Mouse (Mus musculus): Measurements from ENCODE around the gene Hoxb1. TPM values are rescaled to one million over a fixed set of nuclear protein-coding genes. Genes with fewer than 3 reads are reported as not detected.

Hoxb1 gene
- total RNA-seq, 2 experiments from 2014 or later = not detected

DNA sequence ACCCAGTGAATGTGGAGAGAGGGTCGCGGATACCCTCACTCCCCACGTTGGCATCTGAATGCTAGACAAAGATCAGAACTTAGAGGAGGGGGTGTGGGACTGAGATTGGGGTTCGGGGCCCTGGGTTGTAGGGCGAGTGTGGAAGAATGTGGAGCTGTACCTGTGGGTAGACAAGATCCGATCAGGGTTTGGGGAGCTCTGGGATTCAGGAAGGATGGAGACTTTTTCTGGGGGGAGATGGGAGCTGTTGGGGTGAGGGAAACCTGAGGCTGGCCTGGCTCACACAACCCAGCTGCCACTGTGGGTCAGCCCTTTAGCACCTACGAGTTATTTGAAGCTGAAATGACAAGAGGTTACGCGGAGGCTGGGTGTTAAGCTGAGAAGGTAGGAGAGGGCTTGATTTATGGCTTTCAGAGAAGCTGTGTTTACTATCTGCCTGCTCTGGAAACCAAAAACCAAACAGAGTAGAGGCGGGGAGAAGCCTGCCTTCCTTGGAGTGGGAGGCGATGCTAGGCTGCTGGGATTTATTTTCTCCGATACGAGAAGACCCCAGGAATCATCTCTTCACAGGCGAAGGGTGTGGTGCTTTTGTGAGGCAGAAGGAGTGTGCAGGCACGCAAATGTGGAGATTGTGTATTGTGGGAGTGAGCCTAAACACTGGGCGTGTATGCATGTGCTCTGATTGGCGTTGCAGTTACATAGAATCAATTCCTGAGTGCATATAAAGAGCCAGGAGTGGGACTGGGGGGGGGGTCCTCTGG, 32.1 kb upstream of the Hoxb1 start:
- ATAC-seq (replicated peaks; ENCODE audit: poor library complexity) = no peak

DNA sequence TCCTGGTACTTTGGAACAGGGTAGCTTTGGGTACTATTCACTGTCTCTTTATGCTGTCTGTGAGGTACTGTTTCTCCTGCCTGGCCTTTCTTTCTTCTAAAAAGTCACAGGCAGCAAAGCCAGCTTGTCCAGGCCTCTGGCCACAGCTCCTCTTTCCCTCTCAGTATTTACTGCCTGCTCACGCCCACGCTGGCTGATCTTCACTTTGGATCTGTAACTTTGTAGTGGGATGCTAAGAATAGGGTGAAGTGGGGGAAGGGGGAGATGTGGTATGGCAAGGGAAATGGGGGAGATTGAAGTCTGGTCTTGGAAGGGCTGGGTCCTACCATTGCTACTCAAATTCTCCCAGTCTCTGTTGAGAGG, 31.6 kb upstream of the Hoxb1 start:
- no peak for ATAC-seq (replicated peaks; ENCODE audit: poor library complexity)

- no peak for ATAC-seq (replicated peaks; ENCODE audit: poor library complexity)
These were observed 30.6 kb upstream of the Hoxb1 start for GRCm38 (mm10) chr11:96334998-96335397.

DNA sequence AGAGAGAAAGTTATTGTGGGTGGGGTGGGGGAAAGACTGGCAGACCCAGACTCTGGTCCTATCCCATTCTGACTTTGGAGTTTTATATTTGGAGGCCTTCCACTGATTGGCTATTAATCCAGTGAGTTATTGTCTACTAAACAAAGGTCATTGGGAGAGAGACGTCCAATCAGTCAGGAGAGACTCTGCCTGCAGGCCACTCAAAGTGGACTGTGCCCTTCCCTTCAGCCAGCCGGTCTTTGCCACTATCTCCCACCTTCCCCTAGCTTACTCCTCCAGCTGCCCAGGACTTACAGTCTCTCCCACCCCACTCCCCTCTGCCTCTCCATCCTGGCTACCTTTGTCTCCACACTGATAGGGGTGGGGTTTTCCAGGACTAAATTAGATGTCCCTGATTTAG, 29.0 kb upstream of the Hoxb1 start:
- no peak for ATAC-seq (replicated peaks; ENCODE audit: poor library complexity)

GRCm38 (mm10) chr11:96337026-96337425, 28.5 kb upstream of the Hoxb1 start:
- no peak for ATAC-seq (replicated peaks; ENCODE audit: poor library complexity)

DNA sequence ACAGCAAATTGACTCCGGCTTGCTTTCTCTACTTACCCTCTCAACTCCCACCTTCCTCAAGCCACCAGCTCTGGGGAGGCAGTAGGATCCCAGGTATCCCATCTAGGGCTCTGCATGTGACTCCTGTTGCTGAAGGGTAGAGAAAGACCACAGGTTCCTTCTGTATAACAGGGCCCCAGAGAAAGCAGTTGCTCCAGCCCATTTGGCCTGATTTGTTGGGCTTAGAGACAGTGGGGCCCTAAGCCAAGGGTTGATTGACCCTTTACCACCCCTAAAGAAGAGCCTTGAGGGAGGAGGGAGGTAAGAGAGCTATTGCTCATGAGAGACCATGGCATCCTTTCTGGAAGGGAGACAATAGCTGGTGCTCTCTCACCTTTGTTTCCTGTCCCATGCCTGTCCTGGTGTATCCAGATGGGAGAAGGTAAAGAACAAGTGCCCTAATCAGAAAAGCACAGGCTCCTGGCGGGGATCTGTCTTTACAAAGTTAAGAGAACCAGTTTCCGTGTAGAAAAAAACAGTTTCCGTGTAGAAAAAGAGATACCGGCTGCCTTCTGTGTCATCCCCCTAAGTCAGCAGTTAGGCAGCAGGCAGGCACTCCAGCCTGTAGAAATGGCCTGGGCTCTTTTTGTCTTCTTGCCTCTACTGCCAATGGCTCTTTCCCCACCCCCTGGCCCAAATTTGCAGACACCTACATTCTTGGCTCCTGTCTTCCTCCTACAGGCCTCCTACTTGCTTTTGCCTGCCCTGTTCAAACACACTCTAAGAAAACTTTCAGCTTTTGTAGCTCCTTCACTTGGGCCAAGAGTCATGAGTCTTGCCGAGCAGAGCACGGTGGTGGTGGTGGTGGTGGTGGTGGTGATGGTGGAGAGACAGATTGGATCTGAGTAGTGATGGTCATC, 26.3 kb upstream of the Hoxb1 start:
- no peak for ATAC-seq (replicated peaks; ENCODE audit: poor library complexity)

DNA sequence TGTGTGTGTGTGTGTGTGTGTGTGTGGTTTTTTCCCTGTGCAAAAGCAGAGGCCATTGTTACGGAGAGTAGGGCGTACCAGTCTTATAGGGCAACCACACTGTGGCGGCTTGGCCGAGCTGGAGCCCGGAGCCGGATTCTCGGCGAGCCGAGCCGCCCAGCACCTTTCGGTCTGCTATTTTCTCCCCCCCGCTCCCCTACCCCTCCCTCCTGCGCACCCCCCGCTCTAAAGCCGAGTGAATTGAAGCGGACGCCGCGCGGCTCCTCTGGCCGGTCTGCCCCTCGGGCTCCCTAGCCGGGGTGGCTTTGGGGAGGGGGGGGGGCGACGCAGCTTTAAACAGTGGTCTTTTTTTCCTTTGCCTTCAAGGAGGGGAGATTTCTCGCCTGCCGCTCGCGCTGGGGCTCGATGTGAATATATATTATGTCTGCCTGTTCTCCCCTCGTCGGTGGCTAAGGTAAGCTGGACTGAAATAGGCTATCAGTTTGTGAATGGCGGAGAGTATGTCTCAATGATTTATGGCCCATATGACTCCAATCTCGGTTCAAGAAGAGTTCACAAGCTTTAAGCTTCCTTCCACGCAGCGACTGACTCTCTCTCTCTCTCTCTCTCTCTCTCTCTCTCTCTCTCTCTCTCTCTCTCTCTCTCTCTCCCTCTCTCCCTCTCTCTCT, 24.7 kb upstream of the Hoxb1 start:
- ATAC-seq (replicated peaks; ENCODE audit: poor library complexity) = no peak

GRCm38 (mm10) chr11:96341701-96342575, 23.6 kb upstream of the Hoxb1 start:
- ATAC-seq (replicated peaks; ENCODE audit: poor library complexity) = no peak

DNA sequence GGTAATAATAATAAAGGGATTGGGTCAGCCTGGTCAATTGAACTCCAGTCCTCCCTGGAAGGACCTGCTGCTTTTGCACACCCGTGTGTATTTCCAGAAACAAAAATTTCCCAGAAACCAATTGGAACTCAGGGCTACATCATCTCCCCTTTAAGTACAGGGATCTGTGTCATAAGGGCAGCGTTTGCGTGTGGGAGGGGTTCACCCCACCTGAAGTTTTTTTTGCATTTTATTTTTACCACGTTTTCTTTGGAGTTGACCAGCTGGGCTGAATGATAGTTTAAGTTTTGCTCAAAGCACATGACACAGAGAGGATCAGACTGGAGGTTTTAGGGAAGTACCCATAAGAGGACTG, 23.0 kb upstream of the Hoxb1 start:
- ATAC-seq (replicated peaks; ENCODE audit: poor library complexity) = no peak

- no peak for ATAC-seq (replicated peaks; ENCODE audit: poor library complexity)
These were observed 22.3 kb upstream of the Hoxb1 start for GRCm38 (mm10) chr11:96343206-96343745.

GRCm38 (mm10) chr11:96344061-96344877, 21.3 kb upstream of the Hoxb1 start:
- no peak for ATAC-seq (replicated peaks; ENCODE audit: poor library complexity)

- ATAC-seq (replicated peaks; ENCODE audit: poor library complexity) = no peak
These were observed 20.7 kb upstream of the Hoxb1 start for GRCm38 (mm10) chr11:96344878-96345159.

GRCm38 (mm10) chr11:96345220-96345892, 20.2 kb upstream of the Hoxb1 start:
- no peak for ATAC-seq (replicated peaks; ENCODE audit: poor library complexity)

- ATAC-seq (replicated peaks; ENCODE audit: poor library complexity) = no peak
These were observed 19.4 kb upstream of the Hoxb1 start for GRCm38 (mm10) chr11:96345893-96346806.

DNA sequence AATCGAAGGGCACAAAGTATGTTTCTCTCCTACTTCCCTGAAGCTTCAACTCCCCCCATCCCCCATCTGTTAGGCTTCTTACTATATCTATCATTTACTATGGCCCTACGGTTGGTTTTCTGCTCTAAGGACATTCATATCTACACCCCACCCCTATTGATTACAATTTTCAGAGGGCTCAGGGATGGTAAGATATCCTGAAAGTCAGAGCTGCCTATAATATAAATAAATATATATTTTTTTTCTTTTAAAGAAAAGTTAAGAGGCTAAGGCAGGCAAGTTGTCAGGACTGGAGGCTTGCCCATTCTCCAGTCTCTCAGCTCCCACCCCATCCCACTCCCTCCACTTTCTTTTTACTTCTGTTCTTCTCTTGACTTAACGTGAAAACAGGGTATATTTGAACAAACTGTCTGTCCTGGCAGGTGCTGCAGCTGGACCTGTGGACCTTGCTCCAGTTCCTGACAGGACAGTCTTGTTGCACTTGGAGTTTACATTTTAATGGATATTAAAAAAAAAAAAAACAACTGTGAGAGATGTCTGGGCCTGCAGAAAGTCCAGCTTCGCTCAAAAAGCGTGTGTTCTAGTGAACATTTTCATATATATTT, 18.5 kb upstream of the Hoxb1 start:
- ATAC-seq (replicated peaks; ENCODE audit: poor library complexity) = no peak

DNA sequence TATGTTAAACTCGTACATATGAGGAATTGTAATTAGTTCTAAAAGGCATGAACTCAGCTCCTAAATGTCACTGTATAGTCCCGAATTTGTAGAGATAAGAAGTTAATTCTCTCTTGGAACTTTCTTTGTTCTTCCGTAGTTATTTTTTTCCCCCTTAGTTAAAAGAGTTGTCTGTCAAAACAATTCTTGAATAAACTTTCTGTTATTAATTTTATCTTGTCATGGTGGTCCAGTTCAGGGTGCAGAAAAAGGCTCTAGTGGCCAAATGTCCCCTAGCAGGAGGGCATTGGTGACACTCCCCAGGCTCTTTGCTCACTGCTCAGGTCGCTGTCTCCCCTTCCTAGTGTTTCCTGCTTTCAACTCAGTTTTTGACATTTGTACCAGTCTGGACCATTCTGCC, 17.8 kb upstream of the Hoxb1 start:
- ATAC-seq (replicated peaks; ENCODE audit: poor library complexity) = no peak

DNA sequence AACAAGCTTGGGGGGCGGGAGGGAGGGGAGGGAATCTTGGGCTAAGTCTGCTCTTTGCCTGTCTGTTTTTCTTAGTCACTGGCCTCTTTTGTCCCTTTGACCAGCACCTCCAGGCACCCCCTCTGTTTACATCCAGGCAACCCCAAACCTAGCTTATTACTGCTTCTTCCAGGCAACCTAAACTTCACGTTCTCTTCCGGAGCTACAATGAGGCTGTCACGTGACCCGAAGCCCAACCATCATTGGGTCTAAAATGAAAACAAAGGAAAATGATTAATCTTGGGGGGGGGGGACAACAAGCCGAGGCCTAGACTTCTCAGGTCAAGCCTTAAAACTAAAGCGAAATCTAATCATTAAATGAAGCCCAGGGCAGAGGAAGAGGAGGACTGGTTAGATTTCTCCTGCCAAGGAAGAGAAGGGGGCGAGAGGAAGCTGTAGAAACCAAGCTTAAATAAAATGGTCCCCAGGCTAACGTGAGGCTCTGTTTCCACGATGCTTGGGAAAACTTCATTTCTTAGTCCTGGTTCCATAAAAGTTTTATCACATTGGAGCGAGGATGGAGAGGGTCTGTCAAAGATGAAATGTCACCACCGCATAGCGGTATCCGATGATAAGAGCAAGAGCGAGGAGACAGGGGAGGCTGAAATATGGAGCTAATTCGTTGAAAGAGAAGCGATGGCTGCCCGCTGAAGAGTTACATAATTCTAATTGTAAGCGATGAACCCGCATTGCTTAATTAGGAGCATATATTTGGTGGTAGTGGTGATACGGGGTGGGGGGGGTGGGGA, 17.2 kb upstream of the Hoxb1 start:
- ATAC-seq (replicated peaks; ENCODE audit: poor library complexity) = no peak
